Mouse (Mus musculus): Measurements from ENCODE around the gene Dnajc13.

- no peak for TF ChIP-seq POLR2A (IDR thresholded peaks at IDR 0.05; ENCODE audit: insufficient read depth, low read depth, low read length)
- TF ChIP-seq CTCF (IDR thresholded peaks at IDR 0.05; ENCODE audit: insufficient read depth, low read depth, low read length), result no peak
These were observed 37.8 kb upstream of the Dnajc13 start for GRCm38 (mm10) chr9:104300569-104300968.
